Mouse (Mus musculus): Measurements from ENCODE around the gene Sult5a1. TPM values are rescaled to one million over a fixed set of nuclear protein-coding genes. Genes with fewer than 3 reads are reported as not detected.
"Not testable (repeated sequence)": the region's sequence is repeated elsewhere in the genome, so short reads cannot be mapped to it uniquely, and the experiment has no call there.

The Sult5a1 gene
- polyA plus RNA-seq, 1 experiment from 2014 or later: 5.5 TPM

- Histone ChIP-seq H3K27ac (ENCODE audit: low read depth, low read length) (no peak overlapping the region), H3K4me1 (replicated peaks; ENCODE audit: control insufficient read depth, insufficient read depth, low read length) (no peaks in the 10 kb centered on the region), H3K27me3 (ENCODE audit: control insufficient read depth, insufficient read depth, low read length) (peaks cover 1% of the 10 kb centered on the region), H3K9ac (ENCODE audit: low read depth, low read length) (no peak overlapping the region), H3K36me3 (ENCODE audit: control insufficient read depth, insufficient read depth, low read length) (no peaks in the 10 kb centered on the region), H3K4me2 (replicated peaks; ENCODE audit: low read depth, low read length) (no peak overlapping the region), H3K4me3 (ENCODE audit: low read depth, low read length) (no peak overlapping the region), H3K9me3 (ENCODE audit: control insufficient read depth, low read length) (no peaks in the 10 kb centered on the region)
- ATAC-seq (ENCODE audit: low FRiP score) (peak; percentile 49; the same call in 1 of the 2 replicates), DNase-seq (ENCODE audit: low spot score) (peak; percentile 81)
- WGBS: 25% methylated on average over 4 of the region's 4 CpGs
Observed at GRCm38 (mm10) chr8:123110649-123111048, 47.5 kb downstream of the Sult5a1 start.

- Histone ChIP-seq H3K27me3 (ENCODE audit: control insufficient read depth, insufficient read depth, low read length) (no peaks in the 10 kb centered on the region), H3K4me3 (ENCODE audit: low read depth, low read length) (no peak overlapping the region), H3K36me3 (ENCODE audit: control insufficient read depth, insufficient read depth, low read length) (peaks cover 8% of the 10 kb centered on the region), H3K4me2 (replicated peaks; ENCODE audit: low read depth, low read length) (no peak overlapping the region), H3K4me1 (replicated peaks; ENCODE audit: control insufficient read depth, insufficient read depth, low read length) (no peaks in the 10 kb centered on the region), H3K27ac (ENCODE audit: low read depth, low read length) (no peak overlapping the region), H3K9ac (ENCODE audit: low read depth, low read length) (no peak overlapping the region), H3K9me3 (ENCODE audit: control insufficient read depth, low read length) (no peaks in the 10 kb centered on the region)
- WGBS: 88% methylated on average over 5 of the region's 5 CpGs
- DNase-seq (ENCODE audit: low spot score) (no peak), ATAC-seq (ENCODE audit: low FRiP score) (no peak)
Observed at GRCm38 (mm10) chr8:123108953-123109352, 49.2 kb downstream of the Sult5a1 start.

- 75% methylated on average over 1 of the region's 1 CpGs for WGBS
- Histone ChIP-seq H3K4me1 (replicated peaks; ENCODE audit: control insufficient read depth, insufficient read depth, low read length) (peaks cover 5% of the 10 kb centered on the region), H3K4me3 (ENCODE audit: low read depth, low read length) (no peak overlapping the region), H3K9ac (ENCODE audit: low read depth, low read length) (no peak overlapping the region), H3K9me3 (ENCODE audit: control insufficient read depth, low read length) (no peaks in the 10 kb centered on the region), H3K27me3 (ENCODE audit: control insufficient read depth, insufficient read depth, low read length) (no peaks in the 10 kb centered on the region), H3K36me3 (ENCODE audit: control insufficient read depth, insufficient read depth, low read length) (peaks cover 13% of the 10 kb centered on the region), H3K4me2 (replicated peaks; ENCODE audit: low read depth, low read length) (no peak overlapping the region), H3K27ac (ENCODE audit: low read depth, low read length) (no peak overlapping the region)
- ATAC-seq (ENCODE audit: low FRiP score): no peak
- no peak for DNase-seq (ENCODE audit: low spot score)
Observed at GRCm38 (mm10) chr8:123108010-123108409, 50.1 kb downstream of the Sult5a1 start.

GRCm38 (mm10) chr8:123106531-123106930 lies 51.6 kb downstream of the Sult5a1 start:
- Histone ChIP-seq H3K9me3 (ENCODE audit: control insufficient read depth, low read length) (no peaks in the 10 kb centered on the region), H3K4me3 (ENCODE audit: low read depth, low read length) (no peak overlapping the region), H3K9ac (ENCODE audit: low read depth, low read length) (no peak overlapping the region), H3K27me3 (ENCODE audit: control insufficient read depth, insufficient read depth, low read length) (no peaks in the 10 kb centered on the region), H3K4me2 (replicated peaks; ENCODE audit: low read depth, low read length) (no peak overlapping the region), H3K4me1 (replicated peaks; ENCODE audit: control insufficient read depth, insufficient read depth, low read length) (peaks cover 7% of the 10 kb centered on the region), H3K36me3 (ENCODE audit: control insufficient read depth, insufficient read depth, low read length) (peaks cover 13% of the 10 kb centered on the region), H3K27ac (ENCODE audit: low read depth, low read length) (no peak overlapping the region)
- DNase-seq (ENCODE audit: low spot score) (peak; percentile 31), ATAC-seq (ENCODE audit: low FRiP score) (no peak)
- 55% methylated on average over 2 of the region's 2 CpGs for WGBS

GRCm38 (mm10) chr8:123105553-123106326 lies 52.4 kb downstream of the Sult5a1 start:
- DNase-seq (ENCODE audit: low spot score): peak; percentile 74
- H3K4me3 ChIP-seq (ENCODE audit: low read depth, low read length): no peak overlapping the region
- no peak for ATAC-seq (ENCODE audit: low FRiP score)
- H3K4me1 ChIP-seq (replicated peaks; ENCODE audit: control insufficient read depth, insufficient read depth, low read length): peaks cover 7% of the 10 kb centered on the region
- 71% methylated on average over 5 of the region's 5 CpGs for WGBS
- no peak overlapping the region for H3K9ac ChIP-seq (ENCODE audit: low read depth, low read length)
- H3K27me3 ChIP-seq (ENCODE audit: control insufficient read depth, insufficient read depth, low read length): no peaks in the 10 kb centered on the region
- H3K4me2 ChIP-seq (replicated peaks; ENCODE audit: low read depth, low read length): no peak overlapping the region
- H3K27ac ChIP-seq (ENCODE audit: low read depth, low read length): no peak overlapping the region
- peaks cover 13% of the 10 kb centered on the region for H3K36me3 ChIP-seq (ENCODE audit: control insufficient read depth, insufficient read depth, low read length)
- H3K9me3 ChIP-seq (ENCODE audit: control insufficient read depth, low read length): no peaks in the 10 kb centered on the region

- H3K27ac ChIP-seq (ENCODE audit: low read depth, low read length): no peak overlapping the region
- no peaks in the 10 kb centered on the region for H3K27me3 ChIP-seq (ENCODE audit: control insufficient read depth, insufficient read depth, low read length)
- H3K4me2 ChIP-seq (replicated peaks; ENCODE audit: low read depth, low read length): peak overlapping the region; percentile 81; the same call in 1 of the 2 replicates
- ATAC-seq (ENCODE audit: low FRiP score) (no peak), DNase-seq (ENCODE audit: low spot score) (no peak)
- H3K36me3 ChIP-seq (ENCODE audit: control insufficient read depth, insufficient read depth, low read length): peaks cover 13% of the 10 kb centered on the region
- peaks cover 7% of the 10 kb centered on the region for H3K4me1 ChIP-seq (replicated peaks; ENCODE audit: control insufficient read depth, insufficient read depth, low read length)
- 92% methylated on average over 6 of the region's 6 CpGs for WGBS
- peak overlapping the region; percentile 88; the same call in 1 of the 2 replicates for H3K4me3 ChIP-seq (ENCODE audit: low read depth, low read length)
- peak overlapping the region; percentile 95 for H3K9ac ChIP-seq (ENCODE audit: low read depth, low read length)
- no peaks in the 10 kb centered on the region for H3K9me3 ChIP-seq (ENCODE audit: control insufficient read depth, low read length)
Observed at GRCm38 (mm10) chr8:123104046-123104767, 53.9 kb downstream of the Sult5a1 start.

- 19% methylated on average over 14 of the region's 15 CpGs for WGBS
- ATAC-seq (ENCODE audit: low FRiP score) (no peak), DNase-seq (ENCODE audit: low spot score) (peak; percentile 14)
- Histone ChIP-seq H3K4me2 (replicated peaks; ENCODE audit: low read depth, low read length) (peak overlapping the region; percentile 81), H3K27ac (ENCODE audit: low read depth, low read length) (0 out of 2 replicates have a peak overlapping the region, but pooled peaks have one; percentile 93), H3K9ac (ENCODE audit: low read depth, low read length) (peak overlapping the region; percentile 95), H3K4me1 (replicated peaks; ENCODE audit: control insufficient read depth, insufficient read depth, low read length) (peaks cover 7% of the 10 kb centered on the region), H3K4me3 (ENCODE audit: low read depth, low read length) (peak overlapping the region; percentile 88), H3K36me3 (ENCODE audit: control insufficient read depth, insufficient read depth, low read length) (peaks cover 13% of the 10 kb centered on the region), H3K27me3 (ENCODE audit: control insufficient read depth, insufficient read depth, low read length) (no peaks in the 10 kb centered on the region), H3K9me3 (ENCODE audit: control insufficient read depth, low read length) (no peaks in the 10 kb centered on the region)
Observed at GRCm38 (mm10) chr8:123103285-123103684, 54.8 kb downstream of the Sult5a1 start.

GRCm38 (mm10) chr8:123102855-123103254 lies 55.3 kb downstream of the Sult5a1 start:
- Histone ChIP-seq H3K36me3 (ENCODE audit: control insufficient read depth, insufficient read depth, low read length) (peaks cover 13% of the 10 kb centered on the region), H3K9ac (ENCODE audit: low read depth, low read length) (peak overlapping the region; percentile 95), H3K4me2 (replicated peaks; ENCODE audit: low read depth, low read length) (peak overlapping the region; percentile 81), H3K4me3 (ENCODE audit: low read depth, low read length) (peak overlapping the region; percentile 88), H3K27ac (ENCODE audit: low read depth, low read length) (peak overlapping the region; percentile 93)
- DNase-seq (ENCODE audit: low spot score): peak; percentile 24
- not testable (repeated sequence) for H3K9me3 ChIP-seq (ENCODE audit: control insufficient read depth, low read length); H3K27me3 ChIP-seq (ENCODE audit: control insufficient read depth, insufficient read depth, low read length); H3K4me1 ChIP-seq (replicated peaks; ENCODE audit: control insufficient read depth, insufficient read depth, low read length)
- 1% methylated on average over 25 of the region's 26 CpGs for WGBS
- ATAC-seq (ENCODE audit: low FRiP score): 0 out of 2 replicates have a peak, but pooled peaks have one; percentile 19
